Mouse (Mus musculus) liver, embryonic 16.5 days (tissue): Measurements from ENCODE around the gene Gng10. TPM values are rescaled to one million over a fixed set of nuclear protein-coding genes. Genes with fewer than 3 reads are reported as not detected.

Experiments
- ATAC-seq: fragments of 200-750 bp; cut with Nextera tagmentation; 2 replicates; pipeline ENCODE4 v1.8.0; 2017; ENCODE audit warnings: low read depth, mild to moderate bottlenecking, moderate number of reproducible peaks, moderate library complexity
- H3K27ac ChIP-seq: fragments of 300-500 bp; sonication (generic); 2 replicates; pipeline ENCODE4 v1.5.1; 2014; ENCODE audit warnings: mild to moderate bottlenecking, low read length
- H3K27me3 ChIP-seq: fragments of 300-500 bp; sonication (generic); 2 replicates; pipeline ENCODE4 v1.6.1; 2014; ENCODE audit warnings: low read depth, low read length, mixed read lengths; ENCODE audit not compliant: control insufficient read depth, insufficient read depth
- H3K36me3 ChIP-seq: fragments of 300-500 bp; sonication (generic); 2 replicates; pipeline ENCODE4 v1.6.1; 2014; ENCODE audit warnings: mild to moderate bottlenecking; ENCODE audit not compliant: control insufficient read depth, insufficient read depth
- H3K4me1 ChIP-seq: fragments of 300-500 bp; sonication (generic); 2 replicates; pipeline ENCODE4 v1.6.1; 2014; ENCODE audit warnings: low read depth, low read length, mixed read lengths; ENCODE audit not compliant: control insufficient read depth
- H3K4me2 ChIP-seq: fragments of 300-500 bp; sonication (generic); 2 replicates; pipeline ENCODE4 v1.6.1; 2014; ENCODE audit warnings: low read depth, low read length, mixed read lengths
- H3K4me3 ChIP-seq: fragments of 300-500 bp; sonication (generic); 2 replicates; pipeline ENCODE4 v1.5.1; 2014; ENCODE audit warnings: low read depth, mild to moderate bottlenecking, low read length
- H3K9ac ChIP-seq: fragments of 300-500 bp; sonication (generic); 2 replicates; pipeline ENCODE4 v1.6.1; 2014; ENCODE audit warnings: low read depth, low read length
- H3K9me3 ChIP-seq: fragments of 300-500 bp; sonication (generic); replicated peaks from 2 replicates; pipeline ENCODE4 v1.6.1; 2016; ENCODE audit warnings: low read length; ENCODE audit not compliant: control insufficient read depth
- WGBS: fragments of 180-500 bp; shearing (Covaris S2); extraction: QIAGEN DNeasy Blood & Tissue Kit; methylation state at CpG from one replicate; pipeline ENCODE4 v1.1.7; 2014; ENCODE audit not compliant: insufficient replicate concordance; 5-methylcytosine and 5-hydroxymethylcytosine counted together
- polyA plus RNA-seq: library from polyadenylated mRNA; unstranded; fragments of >200 nt; fragmentation: Nextera tagmentation; extraction: Ambion mirVana; gene quantifications from 2 replicates; pipeline ENCODE4 v1.2.1, GENCODE M21; 2015

The Gng10 gene
- polyA plus RNA-seq = 12.5 and 19.0 TPM in 2 replicates

DNA sequence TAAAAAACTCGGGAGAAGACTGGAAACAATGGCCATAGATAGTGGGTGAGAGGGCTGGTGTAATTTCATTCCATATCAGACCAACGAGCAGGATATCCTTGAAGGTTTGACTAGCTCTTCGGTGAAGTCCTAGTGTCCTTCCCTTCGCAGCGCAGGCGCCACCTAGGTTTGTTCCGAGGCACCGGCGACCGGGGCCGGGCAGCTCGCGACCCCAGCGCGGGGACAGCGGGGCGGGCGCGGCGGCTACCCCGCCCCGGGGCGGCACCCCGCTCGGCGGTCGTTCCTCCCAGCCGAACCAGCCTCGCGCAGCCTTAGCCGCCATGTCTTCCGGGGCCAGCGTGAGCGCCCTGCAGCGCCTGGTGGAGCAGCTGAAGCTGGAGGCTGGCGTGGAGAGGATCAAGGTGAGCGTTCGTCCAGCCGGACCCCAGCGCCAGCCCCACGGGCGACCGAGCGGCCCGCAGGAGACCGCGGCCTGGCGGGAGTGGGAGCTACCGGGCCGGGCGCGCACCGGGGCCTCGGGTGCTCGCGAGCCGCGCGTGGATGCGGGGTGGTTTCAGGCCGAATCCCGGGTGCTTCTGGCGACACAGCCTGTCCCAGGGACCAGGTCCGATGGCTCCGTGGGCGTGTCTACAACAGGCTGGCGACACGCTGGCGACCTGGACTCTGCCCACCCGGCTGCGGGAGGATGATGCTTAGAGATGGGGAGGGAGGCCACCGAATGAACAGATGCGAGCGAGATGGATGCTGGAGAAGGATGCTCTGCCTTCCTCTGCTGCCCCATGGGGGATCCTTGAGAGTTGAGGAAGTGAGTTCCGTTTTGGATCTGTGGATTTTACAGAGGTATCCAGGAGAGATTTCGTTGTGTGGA lies at the start of gene Gng10:
Gene Gng10 (plus strand): TSS at position 171 of the 868 bp plus-strand sequence.
- H3K4me3 ChIP-seq = peak within 1 kb of the TSS; percentile 76
- peak within 1 kb of the TSS; percentile 91 for H3K4me2 ChIP-seq
- WGBS = 8% methylated on average over 75 of the region's 76 CpGs
- peak within 1 kb of the TSS; percentile 75 for H3K9ac ChIP-seq
- peak within 1 kb of the TSS; percentile 29 for H3K27ac ChIP-seq
- no peaks in the 10 kb centered on the region for H3K27me3 ChIP-seq
- ATAC-seq = peak; percentile 80
- no peaks in the 10 kb centered on the region for H3K9me3 ChIP-seq
- H3K4me1 ChIP-seq = peaks cover 11% of the 10 kb centered on the region
- no peaks in the 10 kb centered on the region for H3K36me3 ChIP-seq

DNA sequence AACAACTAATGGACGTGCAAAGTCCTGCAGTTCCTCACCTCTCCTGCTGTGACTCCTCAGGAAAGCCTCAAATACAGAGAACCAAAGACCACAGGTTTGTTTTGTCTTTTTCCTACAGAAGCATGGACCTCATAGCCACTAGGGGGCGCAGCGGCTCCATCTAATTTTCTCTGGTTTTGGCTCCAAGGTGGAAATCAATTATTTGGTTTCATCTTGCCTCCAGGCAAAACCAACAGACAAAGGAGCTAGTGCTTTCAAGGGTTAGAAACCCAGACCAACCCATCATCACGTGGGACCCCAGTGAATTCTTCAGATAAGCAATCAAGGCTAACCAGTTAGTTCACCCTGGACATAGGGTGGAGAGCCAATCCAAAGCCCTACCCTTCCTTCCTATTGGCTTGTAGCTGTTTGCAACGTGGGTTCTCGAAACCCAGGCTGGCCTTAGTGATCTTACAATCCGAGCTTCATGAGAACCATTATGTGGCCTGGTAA lies 49.7 kb upstream of the Gng10 start:
- 7% methylated on average over 7 of the region's 7 CpGs for WGBS
- no peaks in the 10 kb centered on the region for H3K36me3 ChIP-seq
- no peaks in the 10 kb centered on the region for H3K27me3 ChIP-seq
- peaks cover 24% of the 10 kb centered on the region for H3K4me1 ChIP-seq
- H3K4me3 ChIP-seq = no peak overlapping the region
- peak overlapping the region; percentile 31; the same call in 1 of the 2 replicates for H3K4me2 ChIP-seq
- H3K9ac ChIP-seq = no peak overlapping the region
- H3K9me3 ChIP-seq = no peaks in the 10 kb centered on the region
- H3K27ac ChIP-seq = no peak overlapping the region
- peak; percentile 33; the same call in 1 of the 2 replicates for ATAC-seq

DNA sequence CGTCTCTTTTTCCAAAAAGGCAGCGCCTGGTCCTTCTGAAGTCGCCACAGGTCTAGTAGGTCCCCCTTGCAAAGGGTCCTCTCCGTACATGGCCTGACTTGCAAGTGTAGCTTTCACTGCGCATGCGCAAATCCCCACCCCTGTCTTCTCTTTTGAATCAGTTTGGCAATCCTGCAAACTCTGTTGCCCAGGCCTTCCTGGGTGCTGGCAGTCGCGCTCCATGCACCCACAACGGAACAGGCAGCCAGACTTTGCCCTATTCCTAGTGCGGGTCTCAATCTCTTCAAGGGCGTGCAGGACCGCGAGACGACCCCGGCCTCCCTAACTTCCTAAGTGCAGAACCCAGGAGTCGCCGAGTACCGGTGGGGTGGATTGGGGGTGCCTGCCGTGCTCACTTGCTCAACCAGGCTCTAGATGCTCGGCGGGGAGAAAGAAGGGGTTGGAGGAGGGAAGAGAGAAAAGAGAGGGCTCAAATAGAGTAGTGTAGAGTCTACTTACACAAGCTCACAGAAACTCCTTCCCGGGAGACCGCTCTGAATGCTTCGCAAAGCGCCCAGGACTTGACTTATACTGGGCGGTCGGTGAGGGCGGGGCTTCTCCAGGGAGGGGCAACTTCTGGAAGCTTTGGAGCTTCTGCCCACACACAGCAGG lies 48.2 kb upstream of the Gng10 start, which contains the start of gene Ptgr1:
Gene Ptgr1 (minus strand): TSS at position 580 of the 651 bp plus-strand sequence.
- Histone ChIP-seq H3K9ac (peak within 1 kb of the TSS; percentile 58), H3K4me3 (peak within 1 kb of the TSS; percentile 68), H3K4me2 (peak within 1 kb of the TSS; percentile 92), H3K4me1 (peaks cover 36% of the 10 kb centered on the region), H3K9me3 (no peaks in the 10 kb centered on the region), H3K36me3 (no peaks in the 10 kb centered on the region), H3K27me3 (no peaks in the 10 kb centered on the region), H3K27ac (0 out of 2 replicates have a peak within 1 kb of the TSS, but pooled peaks have one; percentile 35)
- peak; percentile 71 for ATAC-seq
- WGBS = under 1% methylated on average over 28 of the region's 28 CpGs

DNA sequence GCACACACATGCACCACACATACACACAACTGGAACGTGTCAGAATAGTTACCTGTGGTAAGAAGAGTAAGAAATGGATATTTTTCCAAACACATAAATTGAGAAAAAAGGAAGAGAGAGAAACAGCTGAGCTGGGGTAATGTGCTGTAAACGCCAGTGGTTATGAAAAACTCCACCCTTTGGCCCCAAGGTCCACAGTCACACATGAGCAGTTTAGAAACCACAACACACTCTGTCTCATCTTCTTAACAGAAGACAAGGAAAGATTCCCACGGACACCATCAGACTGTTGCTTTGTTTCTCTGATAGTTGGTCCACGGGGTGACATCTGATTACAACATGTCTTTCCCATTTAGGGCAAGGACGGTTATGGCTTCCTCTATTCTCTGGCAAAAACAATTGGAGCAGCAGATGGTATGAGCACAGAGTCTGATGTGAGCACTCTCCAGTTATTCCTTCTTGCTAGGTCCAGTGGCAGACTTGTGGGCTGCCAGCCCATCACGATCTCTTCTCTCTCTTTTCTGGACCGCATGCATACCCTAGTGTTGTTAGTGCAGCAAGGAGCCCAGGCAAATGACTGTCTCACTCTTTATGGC lies 45.5 kb upstream of the Gng10 start:
- H3K36me3 ChIP-seq = no peaks in the 10 kb centered on the region
- no peak overlapping the region for H3K9ac ChIP-seq
- H3K4me1 ChIP-seq = peaks cover 48% of the 10 kb centered on the region
- no peaks in the 10 kb centered on the region for H3K9me3 ChIP-seq
- ATAC-seq = no peak
- no peak overlapping the region for H3K4me2 ChIP-seq
- H3K27ac ChIP-seq = no peak overlapping the region
- no peaks in the 10 kb centered on the region for H3K27me3 ChIP-seq
- H3K4me3 ChIP-seq = no peak overlapping the region
- WGBS = 42% methylated on average over 7 of the region's 7 CpGs

DNA sequence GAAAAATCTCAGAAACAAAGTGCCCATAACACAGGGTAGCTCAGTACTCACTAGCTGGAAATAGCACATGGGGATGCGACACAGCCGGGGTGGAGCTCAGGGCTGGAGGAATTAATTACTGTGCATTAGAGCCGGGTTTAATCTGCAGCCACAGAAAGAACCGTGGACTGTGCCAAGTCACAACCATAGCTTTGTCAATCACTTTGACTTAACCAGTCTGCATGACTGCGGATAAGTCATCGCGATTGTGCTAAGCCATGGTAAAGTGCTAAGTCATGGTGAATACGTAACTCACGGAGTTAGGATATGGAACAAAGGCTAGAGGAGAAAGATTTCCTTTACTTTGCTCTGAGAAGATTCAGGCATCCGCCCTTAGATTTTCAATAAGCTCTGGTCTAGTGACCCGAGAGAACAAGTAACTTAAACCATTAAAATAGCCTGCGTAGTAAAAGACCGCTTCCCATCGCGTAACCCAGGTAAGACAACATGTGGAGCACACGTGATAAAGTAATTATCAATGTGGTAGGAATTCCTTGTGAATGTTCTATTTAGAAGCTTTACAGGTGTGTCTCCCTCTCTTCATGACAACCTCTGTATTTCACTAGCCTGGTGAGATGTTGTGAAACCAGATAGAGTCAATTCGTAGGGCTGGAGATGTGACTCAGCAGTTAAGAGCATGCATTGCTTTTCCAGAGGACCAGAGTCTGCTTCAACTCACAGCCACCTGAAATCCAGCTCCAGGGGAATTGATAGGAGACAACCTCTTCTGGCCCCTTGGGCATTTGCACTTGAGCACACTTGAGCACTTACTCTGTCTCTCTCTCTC lies 44.1 kb upstream of the Gng10 start:
- no peaks in the 10 kb centered on the region for H3K27me3 ChIP-seq
- no peak overlapping the region for H3K27ac ChIP-seq
- H3K4me1 ChIP-seq = peaks cover 41% of the 10 kb centered on the region
- H3K4me2 ChIP-seq = no peak overlapping the region
- H3K9ac ChIP-seq = no peak overlapping the region
- peak; percentile 25; the same call in 1 of the 2 replicates for ATAC-seq
- H3K4me3 ChIP-seq = no peak overlapping the region
- 50% methylated on average over 17 of the region's 17 CpGs for WGBS
- no peaks in the 10 kb centered on the region for H3K36me3 ChIP-seq
- H3K9me3 ChIP-seq = no peaks in the 10 kb centered on the region

DNA sequence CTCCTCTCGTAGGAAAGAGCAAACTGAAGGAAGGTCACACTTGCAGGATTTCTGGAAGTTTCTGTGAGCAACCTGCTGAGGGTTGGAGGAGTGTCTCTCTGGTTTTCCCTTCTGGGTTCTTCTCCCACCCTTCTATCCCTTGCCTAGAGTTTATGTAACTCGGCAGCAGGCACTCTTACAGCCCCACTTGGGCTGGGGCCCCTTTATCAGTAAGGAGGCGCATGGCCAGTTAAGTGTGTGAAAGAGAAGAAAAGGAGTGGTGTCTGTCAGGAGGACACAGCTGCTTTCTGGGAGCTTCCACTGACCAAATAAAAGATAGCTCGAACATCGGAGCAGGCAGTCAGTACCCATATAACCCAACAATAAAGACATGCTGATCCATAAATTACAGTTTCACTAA lies 42.7 kb upstream of the Gng10 start:
- Histone ChIP-seq H3K36me3 (no peaks in the 10 kb centered on the region), H3K4me2 (peak overlapping the region; percentile 34), H3K27me3 (no peaks in the 10 kb centered on the region), H3K4me1 (peaks cover 28% of the 10 kb centered on the region), H3K27ac (no peak overlapping the region), H3K9ac (no peak overlapping the region), H3K9me3 (no peaks in the 10 kb centered on the region), H3K4me3 (no peak overlapping the region; the same call in 1 of the 2 replicates)
- 30% methylated on average over 5 of the region's 5 CpGs for WGBS
- peak; percentile 53 for ATAC-seq

DNA sequence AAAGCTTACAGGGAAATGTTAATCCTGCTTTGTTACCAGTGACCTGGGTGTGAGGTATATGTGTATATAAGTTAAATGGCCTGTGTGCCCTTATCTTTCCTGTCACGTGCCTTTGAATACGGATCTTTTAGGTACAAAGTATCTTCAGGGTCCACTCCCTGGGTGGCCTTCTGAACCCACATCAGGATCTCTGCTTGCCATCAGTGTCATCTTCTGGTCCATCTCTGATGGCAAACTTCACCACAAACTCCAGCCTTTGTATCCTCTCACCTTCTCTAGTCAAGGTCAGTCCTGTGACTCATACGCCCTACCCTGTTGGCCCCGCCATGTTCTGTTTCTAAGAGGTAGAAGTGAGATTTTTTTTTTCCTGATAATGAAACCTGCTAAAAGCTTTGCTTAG lies 40.1 kb upstream of the Gng10 start, which contains the start of gene Dnajc25:
Gene Dnajc25 (plus strand): TSS at position 301 of the 400 bp plus-strand sequence.
- Histone ChIP-seq H3K4me3 (no peak within 1 kb of the TSS), H3K27ac (no peak within 1 kb of the TSS), H3K9ac (no peak within 1 kb of the TSS), H3K4me2 (no peak within 1 kb of the TSS), H3K36me3 (no peaks in the 10 kb centered on the region), H3K4me1 (peaks cover 24% of the 10 kb centered on the region), H3K27me3 (no peaks in the 10 kb centered on the region), H3K9me3 (no peaks in the 10 kb centered on the region)
- 40% methylated on average over 4 of the region's 4 CpGs for WGBS
- no peak for ATAC-seq

DNA sequence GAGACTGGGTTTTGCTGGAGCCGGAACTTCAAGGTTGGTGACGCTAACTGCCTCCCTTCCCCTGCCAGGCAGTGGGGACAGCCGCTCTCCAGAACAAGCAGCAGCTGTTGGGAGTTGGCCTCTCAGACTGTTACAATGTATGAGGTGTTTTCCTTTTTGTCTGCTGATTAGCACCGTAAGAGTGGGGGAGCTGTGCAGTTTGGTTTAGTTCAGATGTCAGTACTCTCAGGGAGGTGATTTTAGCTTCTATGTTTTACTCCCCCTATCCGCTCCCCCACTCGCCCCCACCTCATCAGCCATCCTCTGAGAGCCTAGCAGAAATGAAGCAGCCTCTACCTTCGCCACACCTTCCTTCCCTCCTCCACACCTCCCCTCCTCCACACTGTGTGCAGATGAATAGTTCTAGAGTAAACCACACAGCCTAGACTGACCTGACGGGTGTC lies 39.6 kb upstream of the Gng10 start:
- peaks cover 23% of the 10 kb centered on the region for H3K4me1 ChIP-seq
- no peaks in the 10 kb centered on the region for H3K36me3 ChIP-seq
- ATAC-seq = no peak
- no peak overlapping the region for H3K4me2 ChIP-seq
- no peak overlapping the region for H3K9ac ChIP-seq
- H3K9me3 ChIP-seq = no peaks in the 10 kb centered on the region
- no peak overlapping the region for H3K27ac ChIP-seq
- no peaks in the 10 kb centered on the region for H3K27me3 ChIP-seq
- no peak overlapping the region for H3K4me3 ChIP-seq
- WGBS = 50% methylated on average over 8 of the region's 8 CpGs
